Mouse (Mus musculus): Measurements from ENCODE around the gene Gm20388.

Gm20388 gene

GRCm38 (mm10) chr8:122705901-122706561, 2795.4 kb downstream of the Gm20388 start:
- no peak for DNase-seq (ENCODE audit: inconsistent ontology term)

DNA sequence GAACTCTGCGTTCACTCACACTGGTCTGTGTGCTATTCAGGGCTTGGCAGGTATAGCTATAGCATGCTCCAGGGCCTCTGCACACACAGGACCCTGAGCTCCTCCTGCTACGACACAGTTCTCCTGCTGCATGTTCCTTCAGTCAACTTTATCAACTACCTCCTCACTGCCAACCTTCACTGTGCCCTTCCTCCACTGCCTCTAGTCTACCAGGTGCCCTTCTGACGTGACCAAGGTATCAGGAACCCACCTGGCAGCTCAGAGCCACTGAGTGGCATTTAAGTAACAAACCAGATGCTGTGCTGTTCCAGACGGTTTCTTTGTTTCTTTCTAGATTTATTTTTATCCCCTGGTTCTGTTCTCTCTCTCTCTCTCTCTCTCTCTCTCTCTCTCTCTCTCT, 2796.5 kb downstream of the Gm20388 start:
- DNase-seq (ENCODE audit: inconsistent ontology term): no peak

DNA sequence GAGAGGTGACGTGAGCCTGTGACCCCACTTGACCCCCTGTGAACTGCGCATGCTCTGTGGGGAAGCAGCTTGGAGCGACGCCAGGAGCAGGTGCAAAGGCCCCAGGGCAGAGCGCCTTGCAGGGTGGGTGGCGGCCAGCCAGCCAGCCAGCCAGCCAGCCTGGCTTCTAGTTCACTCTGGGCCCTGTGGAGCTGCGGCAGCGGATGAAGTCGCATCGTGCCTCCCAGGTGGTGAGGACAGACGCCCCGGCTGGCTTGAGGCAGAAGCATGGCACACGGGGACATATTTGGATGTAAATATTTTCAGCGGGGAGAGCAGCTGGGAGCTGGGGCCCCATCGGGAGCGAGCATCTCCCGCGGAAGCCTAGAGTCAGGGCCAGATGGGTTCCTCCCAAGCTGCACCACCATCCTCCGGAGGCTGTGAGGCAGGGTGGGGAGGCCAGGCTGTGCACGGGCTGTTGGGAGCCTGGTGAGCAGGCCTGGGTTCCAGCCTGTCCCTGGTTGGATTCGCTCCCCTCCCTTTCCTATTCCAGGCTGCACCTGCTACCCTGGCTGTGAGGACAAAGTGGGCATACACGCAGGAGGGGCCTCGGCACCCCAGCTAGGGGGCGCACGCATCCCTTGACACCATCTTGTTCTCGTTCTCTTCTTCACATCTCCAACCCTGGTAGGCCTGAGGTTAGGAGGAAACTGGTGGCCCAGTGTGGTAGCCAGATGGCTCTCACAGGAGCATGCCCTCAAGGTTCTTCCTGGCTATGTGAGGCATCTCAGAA, 2798.9 kb downstream of the Gm20388 start:
- peak; percentile 14 for DNase-seq (ENCODE audit: inconsistent ontology term)

- DNase-seq (ENCODE audit: inconsistent ontology term): no peak
These were observed 2800.8 kb downstream of the Gm20388 start for GRCm38 (mm10) chr8:122711480-122711879.

GRCm38 (mm10) chr8:122711891-122712365, 2801.3 kb downstream of the Gm20388 start:
- DNase-seq (ENCODE audit: inconsistent ontology term): no peak

- no peak for DNase-seq (ENCODE audit: inconsistent ontology term)
These were observed 2801.9 kb downstream of the Gm20388 start for GRCm38 (mm10) chr8:122712411-122713156.

- DNase-seq (ENCODE audit: inconsistent ontology term): no peak
These were observed 2802.5 kb downstream of the Gm20388 start for GRCm38 (mm10) chr8:122713157-122713518.

DNA sequence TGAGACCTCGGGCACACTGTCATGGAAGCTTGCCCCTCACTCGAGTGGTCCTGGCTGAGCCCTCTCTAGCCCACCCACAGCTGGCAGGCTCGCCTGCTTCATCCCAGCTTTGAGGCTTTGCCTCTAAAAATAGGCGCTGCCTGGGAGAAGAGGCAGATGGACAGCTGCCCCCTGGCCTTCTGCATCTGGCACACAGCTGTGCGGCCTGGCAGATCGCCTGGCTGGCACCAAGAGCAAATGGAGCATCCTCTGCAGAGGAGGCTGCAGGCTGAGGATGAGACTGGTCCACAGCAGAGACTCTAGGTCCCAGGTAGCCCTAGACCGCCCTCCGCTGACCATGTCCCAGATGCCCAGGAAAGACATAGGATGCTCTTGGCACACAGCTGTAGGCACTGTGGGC, 2805.9 kb downstream of the Gm20388 start:
- DNase-seq (ENCODE audit: inconsistent ontology term): no peak

DNA sequence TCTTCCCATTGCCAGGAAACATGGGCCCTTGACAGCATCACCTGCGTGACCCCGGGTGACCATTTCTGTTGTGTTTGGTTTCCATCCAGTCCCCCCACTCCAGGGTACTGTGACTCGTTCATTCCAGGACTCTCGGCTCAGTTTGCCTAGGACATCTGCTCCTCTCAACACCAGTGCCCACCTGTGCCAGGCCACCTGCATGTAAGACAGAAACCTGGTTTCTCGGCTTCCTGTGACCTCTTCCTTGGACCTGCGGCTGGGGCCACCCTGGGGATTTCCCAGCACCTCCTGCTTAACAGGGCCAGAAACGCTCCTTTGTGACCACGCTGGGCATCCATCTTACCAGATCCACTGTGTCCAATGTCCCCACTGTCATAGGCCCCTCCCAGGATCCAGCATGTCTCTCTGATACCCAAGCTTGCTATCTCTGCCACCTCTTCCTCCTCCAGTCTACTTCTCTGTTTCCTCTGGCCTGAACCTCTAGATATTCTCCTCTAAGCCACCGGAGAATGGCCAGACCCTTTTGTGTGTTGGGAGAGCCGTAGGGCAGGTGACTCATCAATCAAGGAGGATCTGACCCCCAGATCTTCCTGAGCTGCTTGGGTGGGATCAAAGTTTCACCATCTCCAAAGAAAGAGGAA, 2807.3 kb downstream of the Gm20388 start:
- DNase-seq (ENCODE audit: inconsistent ontology term): no peak

DNA sequence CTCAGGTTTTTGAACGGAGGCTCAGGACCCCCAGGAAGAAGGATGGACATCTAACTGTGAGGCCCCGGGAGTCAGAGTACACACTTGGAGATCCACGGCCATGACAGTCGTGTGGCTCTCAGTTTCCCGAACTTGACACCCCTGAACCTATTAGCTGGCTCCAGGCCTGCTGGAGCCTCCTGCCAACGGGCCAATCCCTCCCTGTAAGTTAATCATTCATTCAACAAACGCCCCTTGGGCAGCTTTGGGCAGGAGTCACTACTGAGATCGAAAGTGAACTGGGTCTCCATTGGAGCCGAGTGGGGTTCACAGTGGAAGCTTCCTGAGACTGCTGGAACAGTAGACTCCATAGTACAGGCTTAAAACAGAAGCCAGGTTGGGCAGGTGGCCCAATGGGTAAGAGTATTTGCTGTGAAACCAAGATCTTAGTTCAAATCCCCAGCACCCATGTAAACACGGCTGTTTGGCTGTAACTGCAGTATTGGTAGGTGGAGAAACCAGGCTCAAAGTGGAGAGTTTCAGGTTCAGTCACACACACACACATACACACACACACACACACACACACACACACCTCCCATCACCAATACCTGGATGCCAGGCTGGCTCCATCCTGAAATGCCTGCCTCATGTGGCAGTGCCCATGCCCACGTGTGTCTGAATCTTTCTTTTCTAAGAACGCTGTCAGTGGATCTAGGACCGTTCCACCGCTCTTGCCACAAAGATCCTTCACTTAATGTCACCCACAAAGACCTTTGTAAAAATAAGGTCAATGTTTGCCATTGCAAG, 2808.3 kb downstream of the Gm20388 start:
- DNase-seq (ENCODE audit: inconsistent ontology term): no peak

GRCm38 (mm10) chr8:122719500-122720065, 2808.9 kb downstream of the Gm20388 start:
- DNase-seq (ENCODE audit: inconsistent ontology term): no peak

DNA sequence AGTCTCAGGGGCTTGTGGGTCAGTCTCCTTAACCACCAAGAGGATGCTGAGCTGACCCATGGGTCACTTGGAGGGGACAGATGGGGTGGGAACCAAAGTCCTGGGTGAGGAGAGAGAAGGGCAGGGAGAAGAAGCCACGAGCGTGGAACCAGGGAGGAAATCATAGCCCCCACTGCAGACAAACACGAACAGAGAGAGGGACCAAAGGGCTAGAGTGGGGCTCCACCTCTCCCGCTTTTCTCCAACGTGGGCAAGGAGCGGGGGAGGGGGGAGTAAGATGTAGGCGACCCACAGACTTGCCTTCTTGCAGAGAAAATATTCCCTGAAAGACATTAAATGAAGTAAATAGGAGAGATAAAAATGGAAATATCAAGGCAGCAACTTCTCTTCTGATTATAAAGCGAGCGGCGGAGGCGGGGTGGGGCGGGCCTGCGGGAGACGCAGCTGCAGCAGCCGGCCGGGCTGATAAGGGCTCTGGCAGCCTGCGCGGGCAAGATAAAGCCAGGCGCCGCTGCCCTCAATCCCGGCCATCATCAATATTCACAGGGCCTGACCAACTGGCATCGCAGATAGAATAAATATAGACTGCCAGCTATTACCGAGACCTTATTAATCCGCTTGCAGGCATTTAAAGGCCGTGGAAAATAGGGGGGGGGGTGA, 2809.6 kb downstream of the Gm20388 start:
- DNase-seq (ENCODE audit: inconsistent ontology term): no peak

GRCm38 (mm10) chr8:122720811-122721640, 2810.4 kb downstream of the Gm20388 start:
- DNase-seq (ENCODE audit: inconsistent ontology term): no peak

- no peak for DNase-seq (ENCODE audit: inconsistent ontology term)
These were observed 2814.5 kb downstream of the Gm20388 start for GRCm38 (mm10) chr8:122725187-122725586.

- DNase-seq (ENCODE audit: inconsistent ontology term): no peak
These were observed 2816.1 kb downstream of the Gm20388 start for GRCm38 (mm10) chr8:122726789-122727188.

- no peak for DNase-seq (ENCODE audit: inconsistent ontology term)
These were observed 2816.8 kb downstream of the Gm20388 start for GRCm38 (mm10) chr8:122727412-122727811.

DNA sequence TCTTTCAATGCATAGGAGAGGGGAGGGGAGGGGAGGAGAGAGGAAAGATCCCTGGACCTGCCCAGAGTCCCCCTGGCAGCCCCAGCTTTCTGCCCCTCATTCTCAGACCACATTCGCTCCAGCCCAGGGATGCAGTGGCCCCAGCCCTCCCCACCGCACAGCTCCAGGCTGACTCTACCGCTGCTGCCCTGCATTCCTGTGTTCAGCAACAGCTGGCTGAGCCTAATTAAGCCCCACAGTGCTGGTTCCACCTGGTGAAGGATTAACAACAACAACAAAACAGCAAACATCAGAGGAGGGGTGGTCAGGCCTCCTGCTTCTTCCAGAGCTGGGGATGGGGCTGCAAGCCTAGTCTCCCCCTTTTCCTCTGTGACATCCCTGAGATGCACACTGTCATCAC, 2818.0 kb downstream of the Gm20388 start:
- no peak for DNase-seq (ENCODE audit: inconsistent ontology term)

DNA sequence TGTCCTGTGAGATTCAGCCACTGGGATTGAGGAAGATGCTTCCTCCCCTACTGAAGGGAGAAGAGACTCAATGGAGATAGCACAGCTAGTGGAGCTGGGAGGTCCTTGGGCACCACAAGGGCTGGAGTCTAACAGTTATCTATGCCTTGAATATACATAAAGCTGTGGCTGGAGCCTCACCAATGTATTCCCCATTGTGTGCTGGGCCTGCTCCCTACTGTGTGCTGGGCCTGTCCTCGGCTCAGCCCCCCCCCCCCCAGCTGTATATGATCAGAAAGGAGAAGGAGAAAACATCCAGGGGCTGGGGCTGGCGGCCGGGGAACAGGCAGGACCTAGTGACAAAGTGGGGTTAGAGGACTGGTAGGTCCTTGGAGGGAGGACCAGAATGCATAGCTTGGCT, 2824.5 kb downstream of the Gm20388 start:
- no peak for DNase-seq (ENCODE audit: inconsistent ontology term)

All from Muller cell, postnatal 12 days (primary cell).